Mouse (Mus musculus) intestine, postnatal 0 days (tissue): ENCODE measurements at regions not wholly inside any gene's neighbourhood (a gene's known extent, or its start where the extent isn't known, plus 50 kb on each side); places are given as distances from the start of the nearest gene placed in this dataset.

Source experiments
- ATAC-seq: fragments of 200-750 bp; cut with Nextera tagmentation; 2 replicates; pipeline ENCODE4 v1.8.0; 2017; ENCODE audit warnings: mild to moderate bottlenecking, moderate TSS enrichment, moderate library complexity
- H3K27ac ChIP-seq: fragments of 300-500 bp; sonication (generic); 2 replicates; pipeline ENCODE4 v1.5.1; 2014; ENCODE audit warnings: mild to moderate bottlenecking, low read depth, low read length, moderate library complexity
- H3K27me3 ChIP-seq: fragments of 300-500 bp; sonication (generic); replicated peaks from 2 replicates; pipeline ENCODE4 v1.6.1; 2014; ENCODE audit warnings: low read length, mixed read lengths; ENCODE audit not compliant: control insufficient read depth, insufficient read depth
- H3K36me3 ChIP-seq: fragments of 300-500 bp; sonication (generic); 2 replicates; pipeline ENCODE4 v1.6.1; 2014; ENCODE audit warnings: mild to moderate bottlenecking, moderate library complexity; ENCODE audit not compliant: control insufficient read depth, insufficient read depth
- H3K4me1 ChIP-seq: fragments of 300-500 bp; sonication (generic); replicated peaks from 2 replicates; pipeline ENCODE4 v1.6.1; 2014; ENCODE audit warnings: antibody characterized with exemption, low read length, mixed read lengths; ENCODE audit not compliant: control insufficient read depth, insufficient read depth
- H3K4me2 ChIP-seq: fragments of 300-500 bp; sonication (generic); replicated peaks from 2 replicates; pipeline ENCODE4 v1.6.1; 2014; ENCODE audit warnings: low read depth, mild to moderate bottlenecking, moderate library complexity
- H3K4me3 ChIP-seq: fragments of 300-500 bp; sonication (generic); 2 replicates; pipeline ENCODE4 v1.5.1; 2014; ENCODE audit warnings: low read depth, low read length
- H3K9ac ChIP-seq: fragments of 300-500 bp; sonication (generic); 2 replicates; pipeline ENCODE4 v1.6.1; 2014; ENCODE audit warnings: mild to moderate bottlenecking, low read depth, low read length
- H3K9me3 ChIP-seq: fragments of 300-500 bp; sonication (generic); 2 replicates; pipeline ENCODE4 v1.6.1; 2016; ENCODE audit warnings: mixed run types; ENCODE audit not compliant: control insufficient read depth
- CTCF ChIP-seq: sonication (generic); IDR thresholded peaks from 2 replicates; pipeline ENCODE4 v1.5.1; 2016; ENCODE audit warnings: low read depth, mild to moderate bottlenecking, control low read depth, antibody characterized with exemption, moderate library complexity
- WGBS: fragments of 180-500 bp; shearing (Covaris S2); extraction: QIAGEN DNeasy Blood & Tissue Kit; methylation state at CpG from one replicate; pipeline ENCODE4 v1.1.7; 2014; 5-methylcytosine and 5-hydroxymethylcytosine counted together

GRCm38 (mm10) chr3:15106281-15106680, 220.2 kb downstream of the Car2 start:
- Histone ChIP-seq H3K4me1 (no peaks in the 10 kb centered on the region), H3K9me3 (no peaks in the 10 kb centered on the region), H3K27me3 (no peaks in the 10 kb centered on the region), H3K36me3 (no peaks in the 10 kb centered on the region), H3K4me3 (no peak overlapping the region), H3K27ac (no peak overlapping the region), H3K4me2 (no peak overlapping the region), H3K9ac (no peak overlapping the region)
- no peak for TF ChIP-seq CTCF
- no peak for ATAC-seq
- 87% methylated on average over 6 of the region's 6 CpGs for WGBS

DNA sequence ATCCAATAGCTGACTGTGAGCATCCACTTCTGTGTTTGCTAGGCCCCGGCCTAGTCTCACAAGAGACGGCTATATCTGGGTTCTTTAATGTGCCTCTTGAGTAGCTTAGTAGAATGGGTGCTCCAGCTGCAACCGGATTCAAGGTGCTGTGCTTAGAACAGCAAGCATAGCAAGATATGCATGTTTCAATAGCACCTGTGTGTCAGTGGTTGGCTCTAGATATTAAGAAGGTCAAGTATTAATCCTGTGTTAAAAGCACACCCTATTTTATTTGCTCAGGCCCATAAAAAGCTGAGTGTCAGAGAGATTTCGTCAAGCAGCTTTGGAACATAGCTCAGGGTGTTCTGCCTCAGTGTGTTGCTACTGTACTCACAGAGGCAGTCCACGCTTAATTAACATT, 221.2 kb downstream of the Car2 start:
- H3K9ac ChIP-seq, result no peak overlapping the region
- no peaks in the 10 kb centered on the region for H3K9me3 ChIP-seq
- no peaks in the 10 kb centered on the region for H3K4me1 ChIP-seq
- no peak overlapping the region for H3K27ac ChIP-seq
- TF ChIP-seq CTCF, result no peak
- H3K4me2 ChIP-seq, result no peak overlapping the region
- ATAC-seq, result no peak
- WGBS, result 62% methylated on average over 5 of the region's 5 CpGs
- no peaks in the 10 kb centered on the region for H3K36me3 ChIP-seq
- H3K4me3 ChIP-seq, result no peak overlapping the region
- no peaks in the 10 kb centered on the region for H3K27me3 ChIP-seq

GRCm38 (mm10) chr3:15108239-15108934, 222.3 kb downstream of the Car2 start:
- WGBS, result 68% methylated on average over 9 of the region's 9 CpGs
- Histone ChIP-seq H3K4me1 (no peaks in the 10 kb centered on the region), H3K4me2 (no peak overlapping the region), H3K27ac (no peak overlapping the region), H3K9ac (no peak overlapping the region), H3K4me3 (no peak overlapping the region), H3K36me3 (no peaks in the 10 kb centered on the region), H3K9me3 (no peaks in the 10 kb centered on the region), H3K27me3 (no peaks in the 10 kb centered on the region)
- TF ChIP-seq CTCF, result no peak
- no peak for ATAC-seq

- no peak for TF ChIP-seq CTCF
- Histone ChIP-seq H3K27ac (no peak overlapping the region), H3K36me3 (no peaks in the 10 kb centered on the region), H3K4me1 (no peaks in the 10 kb centered on the region), H3K9me3 (no peaks in the 10 kb centered on the region), H3K4me2 (no peak overlapping the region), H3K27me3 (no peaks in the 10 kb centered on the region), H3K9ac (no peak overlapping the region), H3K4me3 (no peak overlapping the region)
- ATAC-seq, result no peak
- 63% methylated on average over 4 of the region's 4 CpGs for WGBS
Measured at GRCm38 (mm10) chr3:15110037-15110748, 221.9 kb downstream of the Gm9733 start.

DNA sequence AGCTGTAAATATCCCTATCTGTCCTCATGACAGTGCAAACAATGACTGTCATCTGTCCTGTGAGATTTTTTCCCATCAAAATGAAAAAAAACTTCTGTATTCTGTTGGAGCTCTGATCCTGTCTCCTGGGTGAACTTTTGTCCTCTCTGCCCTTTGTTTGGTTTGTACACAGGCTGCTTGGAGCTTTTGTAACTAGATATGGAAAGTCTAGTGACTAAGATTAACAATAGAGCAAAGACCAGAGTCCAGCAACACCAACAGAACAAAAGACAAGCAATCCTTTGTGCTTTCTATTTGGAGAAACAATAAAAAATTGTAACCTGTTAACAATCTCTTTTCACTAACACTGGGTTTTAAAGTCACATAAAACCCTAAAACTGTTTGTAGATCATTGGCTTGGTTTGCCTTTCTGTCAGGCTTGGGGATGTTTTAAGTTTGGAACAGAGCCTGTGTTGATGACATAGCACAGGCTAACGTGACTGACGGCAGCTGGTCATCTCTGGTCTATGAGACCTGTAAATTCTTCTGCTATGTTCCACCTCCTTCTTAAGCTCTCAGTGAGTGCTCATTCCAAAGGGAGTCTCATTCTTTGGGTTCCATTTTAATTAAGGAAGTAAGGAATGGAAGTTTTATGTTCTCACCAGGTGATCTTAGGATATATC, 219.8 kb downstream of the Gm9733 start:
- Histone ChIP-seq H3K4me1 (no peaks in the 10 kb centered on the region), H3K27ac (no peak overlapping the region), H3K9ac (no peak overlapping the region), H3K4me2 (no peak overlapping the region), H3K36me3 (no peaks in the 10 kb centered on the region), H3K4me3 (no peak overlapping the region), H3K27me3 (no peaks in the 10 kb centered on the region), H3K9me3 (no peaks in the 10 kb centered on the region)
- ATAC-seq, result no peak
- TF ChIP-seq CTCF, result no peak
- 46% methylated on average over 2 of the region's 2 CpGs for WGBS

GRCm38 (mm10) chr3:15118634-15119356, 213.3 kb downstream of the Gm9733 start:
- H3K27ac ChIP-seq, result no peak overlapping the region
- no peak for ATAC-seq

More at GRCm38 (mm10) chr3:15118634-15119356, 213.3 kb downstream of the Gm9733 start:
- Histone ChIP-seq H3K9me3 (no peaks in the 10 kb centered on the region), H3K4me2 (no peak overlapping the region), H3K4me1 (no peaks in the 10 kb centered on the region), H3K27me3 (no peaks in the 10 kb centered on the region), H3K36me3 (no peaks in the 10 kb centered on the region), H3K4me3 (no peak overlapping the region), H3K9ac (no peak overlapping the region)
- 19% methylated on average over 3 of the region's 3 CpGs for WGBS
- no peak for TF ChIP-seq CTCF
